Mouse (Mus musculus): Measurements from ENCODE around the gene Hnrnpul2.

DNA sequence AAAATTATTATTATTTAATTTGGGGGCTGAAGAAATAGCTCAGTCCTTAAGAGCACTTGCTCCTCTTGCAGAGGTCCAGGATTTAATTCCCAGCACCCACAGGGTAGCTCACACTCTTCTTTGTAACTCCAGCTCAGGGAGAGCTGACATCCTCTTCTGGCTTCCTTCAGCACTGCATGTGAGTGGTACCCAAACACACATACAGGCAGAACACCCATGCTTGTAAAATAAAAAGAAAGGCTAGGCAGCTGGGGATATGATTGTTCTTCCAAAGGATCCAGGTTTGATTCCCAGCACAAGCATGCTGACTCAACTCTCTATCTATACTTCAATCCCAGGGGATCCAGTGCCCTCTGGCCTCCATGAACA, 20.9 kb upstream of the Hnrnpul2 start:
- TF ChIP-seq NELFE (IDR thresholded peaks at IDR 0.05; ENCODE audit: low read depth, low read length), result no peak
- TF ChIP-seq USF1 (IDR thresholded peaks at IDR 0.05; ENCODE audit: low read depth, low read length), result no peak
- TF ChIP-seq CTCF (conservative IDR thresholded peaks at IDR 0.05 in 1 of 2, IDR thresholded peaks at IDR 0.05 in 1 of 2; ENCODE audit: low read depth in 2 of 2, low read length in 2 of 2), result peak in 1 of 2 experiments; percentile 16; a peak in 1 of 4 replicates
- no peak for TF ChIP-seq POLR2A (IDR thresholded peaks at IDR 0.05; ENCODE audit: low read depth, low read length)
- TF ChIP-seq ZC3H11A (IDR thresholded peaks at IDR 0.05; ENCODE audit: low read depth, low read length), result no peak
- TF ChIP-seq SIN3A (IDR thresholded peaks at IDR 0.05; ENCODE audit: low read length), result no peak
- no peak for TF ChIP-seq TCF12 (IDR thresholded peaks at IDR 0.05; ENCODE audit: low read depth, low read length)
- TF ChIP-seq CHD1 (IDR thresholded peaks at IDR 0.05; ENCODE audit: low read depth, low read length), result no peak

Measured in CH12.LX (cell line).